Mouse (Mus musculus) T-cell, adult 2 months (primary cell): ENCODE measurements around the gene Fuz.

Experiments used
- DNase-seq: peaks from one replicate; pipeline ENCODE4 v3.0.0; 2022; ENCODE audit warnings: low spot score

Gene Fuz

GRCm38 (mm10) chr7:44929204-44930151 is 33.6 kb downstream of the Fuz start, which contains the start of gene Ap2a1:
Gene Ap2a1, minus strand, starts transcription at chr7:44929496.
- DNase-seq = peak; percentile 100

- DNase-seq = no peak
These were observed 42.8 kb downstream of the Fuz start for GRCm38 (mm10) chr7:44938680-44939079.

GRCm38 (mm10) chr7:44942904-44943303 is 47.0 kb downstream of the Fuz start, which contains the start of gene Tsks:
Gene Tsks, plus strand, starts transcription at chr7:44943204.
- no peak for DNase-seq

- DNase-seq = no peak
These were observed 54.0 kb downstream of the Fuz start for GRCm38 (mm10) chr7:44949922-44950321.

- DNase-seq = no peak
These were observed 56.1 kb downstream of the Fuz start for GRCm38 (mm10) chr7:44951960-44952359.
